Mouse (Mus musculus) ES-Bruce4 (cell line): ENCODE data around the gene 2900011O08Rik. TPM values are rescaled to one million over a fixed set of nuclear protein-coding genes. Genes with fewer than 3 reads are reported as not detected.

Experiments
- H3K27ac ChIP-seq: 2 replicates; pipeline ENCODE4 v1.5.1; 2012; ENCODE audit warnings: low read length, inconsistent platforms; ENCODE audit not compliant: insufficient read depth
- H3K27me3 ChIP-seq: 2 replicates; pipeline ENCODE4 v1.6.1; 2012; ENCODE audit warnings: mild to moderate bottlenecking, low read length, inconsistent platforms; ENCODE audit not compliant: control insufficient read depth, poor library complexity, insufficient read depth, severe bottlenecking
- H3K36me3 ChIP-seq: 2 replicates; pipeline ENCODE4 v1.6.1; 2012; ENCODE audit warnings: inconsistent platforms, mild to moderate bottlenecking, low read length, moderate library complexity; ENCODE audit not compliant: control insufficient read depth, poor library complexity, insufficient read depth, severe bottlenecking
- H3K4me1 ChIP-seq: one replicate; pipeline ENCODE4 v1.8.1; 2011; ENCODE audit warnings: low read length; ENCODE audit not compliant: control insufficient read depth, insufficient read depth
- H3K4me3 ChIP-seq: 2 replicates; pipeline ENCODE4 v1.5.1; 2011; ENCODE audit warnings: low read depth, mild to moderate bottlenecking, low read length
- H3K9ac ChIP-seq: 2 replicates; pipeline ENCODE4 v1.6.1; 2012; ENCODE audit warnings: low read depth, mild to moderate bottlenecking, inconsistent platforms; ENCODE audit not compliant: poor library complexity, severe bottlenecking
- H3K9me3 ChIP-seq: replicated peaks from 2 replicates; pipeline ENCODE4 v1.6.1; 2012; ENCODE audit warnings: mild to moderate bottlenecking, low read length, inconsistent platforms; ENCODE audit not compliant: control insufficient read depth, poor library complexity, insufficient read depth, severe bottlenecking
- CTCF ChIP-seq: IDR thresholded peaks from one replicate; pipeline ENCODE4 v1.8.1; 2011; ENCODE audit warnings: low read depth, low read length
- EP300 ChIP-seq: IDR thresholded peaks from 2 replicates; pipeline ENCODE4 v1.6.1; 2011; ENCODE audit warnings: low read depth, low read length; ENCODE audit not compliant: insufficient read depth
- POLR2A ChIP-seq: IDR thresholded peaks from one replicate; pipeline ENCODE4 v1.8.1; 2011; ENCODE audit warnings: low read length; ENCODE audit not compliant: insufficient read depth
- polyA plus RNA-seq: library from polyadenylated mRNA; stranded (reverse); fragments of >200 nt; gene quantifications from 2 replicates; pipeline ENCODE4 v1.2.4, GENCODE M21; 2011; ENCODE audit warnings: low read depth; ENCODE audit not compliant: missing spikeins, insufficient read depth, insufficient read length

The 2900011O08Rik gene
- polyA plus RNA-seq, 1 experiment, result 20.0 TPM

- Histone ChIP-seq H3K4me3 (no peak overlapping the region), H3K4me1 (no peaks in the 10 kb centered on the region), H3K27me3 (no peaks in the 10 kb centered on the region), H3K9ac (no peak overlapping the region), H3K9me3 (no peaks in the 10 kb centered on the region), H3K27ac (no peak overlapping the region), H3K36me3 (no peaks in the 10 kb centered on the region)
- TF ChIP-seq POLR2A (no peak), CTCF (no peak), EP300 (no peak)
Observed at GRCm38 (mm10) chr16:14030650-14031049, 44.2 kb downstream of the 2900011O08Rik start.

- no peaks in the 10 kb centered on the region for H3K9me3 ChIP-seq
- no peak overlapping the region for H3K27ac ChIP-seq
- H3K27me3 ChIP-seq, result no peaks in the 10 kb centered on the region
- no peaks in the 10 kb centered on the region for H3K4me1 ChIP-seq
- TF ChIP-seq EP300 (no peak), POLR2A (no peak), CTCF (no peak)
- no peaks in the 10 kb centered on the region for H3K36me3 ChIP-seq
- H3K4me3 ChIP-seq, result no peak overlapping the region
- no peak overlapping the region for H3K9ac ChIP-seq
Observed at GRCm38 (mm10) chr16:14033076-14033475, 46.7 kb downstream of the 2900011O08Rik start.

GRCm38 (mm10) chr16:14042421-14042820, 56.0 kb downstream of the 2900011O08Rik start:
- H3K27me3 ChIP-seq, result no peaks in the 10 kb centered on the region

GRCm38 (mm10) chr16:14044695-14045094, 58.3 kb downstream of the 2900011O08Rik start:
- H3K9me3 ChIP-seq, result no peaks in the 10 kb centered on the region
- H3K9ac ChIP-seq, result no peak overlapping the region
- no peak overlapping the region for H3K27ac ChIP-seq
- TF ChIP-seq POLR2A, result no peak
- TF ChIP-seq EP300, result no peak
- TF ChIP-seq CTCF, result no peak
- no peaks in the 10 kb centered on the region for H3K4me1 ChIP-seq
- no peak overlapping the region for H3K4me3 ChIP-seq
- no peaks in the 10 kb centered on the region for H3K36me3 ChIP-seq
- H3K27me3 ChIP-seq, result no peaks in the 10 kb centered on the region

More at GRCm38 (mm10) chr16:14042421-14042820, 56.0 kb downstream of the 2900011O08Rik start:
- TF ChIP-seq CTCF (no peak), EP300 (no peak), POLR2A (no peak)
- no peaks in the 10 kb centered on the region for H3K4me1 ChIP-seq
- H3K9me3 ChIP-seq, result no peaks in the 10 kb centered on the region
- no peak overlapping the region for H3K9ac ChIP-seq
- H3K27ac ChIP-seq, result no peak overlapping the region
- no peak overlapping the region for H3K4me3 ChIP-seq
- H3K36me3 ChIP-seq, result no peaks in the 10 kb centered on the region

GRCm38 (mm10) chr16:14046224-14046756, 59.9 kb downstream of the 2900011O08Rik start:
- Histone ChIP-seq H3K27me3 (no peaks in the 10 kb centered on the region), H3K36me3 (no peaks in the 10 kb centered on the region), H3K27ac (no peak overlapping the region), H3K9ac (no peak overlapping the region), H3K9me3 (no peaks in the 10 kb centered on the region), H3K4me3 (no peak overlapping the region), H3K4me1 (no peaks in the 10 kb centered on the region)
- TF ChIP-seq POLR2A (no peak), CTCF (no peak)

GRCm38 (mm10) chr16:14052221-14052620, 65.8 kb downstream of the 2900011O08Rik start:
- no peak overlapping the region for H3K4me3 ChIP-seq
- H3K9me3 ChIP-seq, result no peaks in the 10 kb centered on the region
- no peaks in the 10 kb centered on the region for H3K4me1 ChIP-seq
- no peak for TF ChIP-seq EP300
- no peak for TF ChIP-seq POLR2A
- no peak for TF ChIP-seq CTCF
- no peak overlapping the region for H3K27ac ChIP-seq
- no peaks in the 10 kb centered on the region for H3K36me3 ChIP-seq
- H3K27me3 ChIP-seq, result no peaks in the 10 kb centered on the region
- H3K9ac ChIP-seq, result no peak overlapping the region
